Mouse (Mus musculus) gastrocnemius, postnatal 4 days (tissue): ENCODE measurements around the gene Selenop. TPM values are rescaled to one million over a fixed set of nuclear protein-coding genes. Genes with fewer than 3 reads are reported as not detected.

Experiments
- DNase-seq, 2 experiments: peaks; one replicate each; pipeline ENCODE4 v3.0.0; 2021 to 2022; ENCODE audit warnings: low spot score in 2 of 2, mixed read lengths in 2 of 2
- total RNA-seq, 2 experiments: library from RNA; stranded (reverse); gene quantifications; 2 replicates each; pipeline ENCODE4 v1.2.3; 2021

Gene Selenop
- total RNA-seq, 2 experiments from 2014 or later, result 253 to 263 TPM

GRCm38 (mm10) chr15:3269996-3270645 is 1.8 kb downstream of the Selenop start:
- DNase-seq, result no peak

DNA sequence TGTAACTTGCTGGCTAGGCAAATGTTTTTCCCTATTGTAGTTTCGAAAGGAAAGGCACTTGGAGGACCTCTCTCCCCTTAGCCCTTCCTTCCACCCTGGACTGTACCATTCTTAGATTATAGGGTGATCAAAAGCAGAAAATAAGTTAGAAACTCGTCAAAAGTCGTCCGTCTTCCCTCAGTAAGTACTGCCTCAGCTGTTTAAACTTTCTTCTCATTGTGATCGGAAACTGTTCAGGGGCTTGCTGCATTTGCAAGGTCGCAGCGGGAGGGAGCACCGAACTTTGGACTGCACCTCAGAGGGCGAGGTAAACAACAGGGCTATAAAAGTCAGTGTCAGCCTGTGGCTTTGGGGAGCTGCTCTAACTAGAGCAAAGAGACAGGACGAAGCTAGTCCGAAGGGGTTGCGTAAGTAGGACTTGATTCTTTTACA is 2.3 kb downstream of the Selenop start:
- peak; percentile 53 to 75 for DNase-seq

DNA sequence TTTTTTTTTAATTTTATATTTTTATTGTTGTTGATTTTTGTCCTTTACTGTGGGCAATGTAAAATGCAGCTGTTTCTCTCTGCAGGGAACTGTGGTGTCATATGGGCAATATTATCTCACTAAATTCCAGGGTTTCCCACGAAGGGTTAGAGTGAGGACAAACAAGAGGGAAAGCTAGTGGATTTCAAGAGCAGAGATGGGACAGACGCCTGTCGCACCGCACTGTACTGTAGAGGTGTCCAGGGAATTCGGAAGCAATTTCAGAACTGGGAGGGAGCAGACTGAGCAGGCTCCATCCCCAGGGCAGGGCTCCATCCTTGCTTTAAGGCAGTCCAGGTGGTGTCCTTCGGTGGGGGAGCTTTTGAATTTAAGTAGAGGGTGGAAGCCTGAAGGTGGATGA is 2.9 kb downstream of the Selenop start:
- peak in 1 of 2 experiments; percentile 18 for DNase-seq

DNA sequence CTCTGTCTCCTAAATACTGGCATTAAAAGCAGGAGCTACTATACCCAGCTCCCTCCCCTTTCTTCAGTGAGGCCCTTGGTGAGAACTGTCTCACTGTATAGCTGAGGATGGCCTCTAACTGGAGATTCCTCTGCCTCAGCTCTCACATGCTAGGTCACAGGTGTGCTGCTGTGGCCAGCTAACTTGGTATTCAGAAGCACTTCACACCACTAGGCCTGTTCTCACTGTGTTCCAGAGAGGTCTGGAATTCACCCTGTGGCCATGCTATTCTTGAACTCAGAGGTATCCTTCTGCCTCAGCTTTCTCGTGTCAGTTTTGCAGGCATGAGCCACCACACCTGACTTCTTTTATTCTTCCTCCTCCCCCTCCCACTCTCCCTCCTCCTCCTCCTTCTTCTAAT is 4.8 kb downstream of the Selenop start:
- DNase-seq, result no peak

- DNase-seq, result no peak
These were observed 9.0 kb downstream of the Selenop start for GRCm38 (mm10) chr15:3277391-3277790.

DNA sequence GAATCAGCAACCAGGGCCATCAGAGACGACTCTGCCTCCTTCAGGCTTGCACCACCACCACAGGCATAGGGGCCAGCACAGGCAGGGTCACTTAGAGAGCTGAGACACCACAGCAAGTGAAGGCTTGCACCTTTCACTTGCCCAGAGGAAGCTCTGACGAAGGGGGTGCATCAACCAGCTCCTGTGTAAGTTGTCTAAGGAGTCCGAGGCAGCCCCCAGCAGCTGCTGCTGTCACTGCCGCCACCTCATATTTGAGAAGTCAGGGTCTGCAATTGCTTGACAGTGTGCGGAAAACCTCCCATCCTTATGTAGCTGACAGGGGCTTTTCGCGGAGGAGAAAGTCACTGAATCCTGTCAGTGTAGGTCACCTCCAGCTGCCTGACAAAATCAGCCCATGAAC is 10.9 kb downstream of the Selenop start:
- no peak for DNase-seq

DNA sequence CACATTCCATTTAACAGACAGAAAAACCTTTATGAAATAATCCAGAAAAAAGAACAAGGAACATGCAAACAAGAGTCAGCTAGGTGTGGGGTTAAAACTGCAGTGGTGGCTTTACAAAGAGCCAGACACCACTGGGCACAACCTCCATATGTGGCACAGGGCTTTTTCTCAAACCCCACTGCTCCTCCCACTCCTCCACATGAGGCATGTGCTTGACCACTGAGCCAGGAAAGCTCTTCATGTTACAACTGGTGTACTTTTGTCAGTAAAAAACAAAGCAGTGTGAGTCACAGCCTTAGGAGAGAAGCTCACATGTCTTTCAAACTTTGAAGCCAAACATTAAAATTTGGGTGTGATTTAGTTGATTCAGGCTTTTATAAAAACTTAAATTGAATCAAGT is 12.9 kb downstream of the Selenop start:
- DNase-seq, result no peak

- no peak for DNase-seq
These were observed 13.4 kb downstream of the Selenop start for GRCm38 (mm10) chr15:3281737-3282136.

DNA sequence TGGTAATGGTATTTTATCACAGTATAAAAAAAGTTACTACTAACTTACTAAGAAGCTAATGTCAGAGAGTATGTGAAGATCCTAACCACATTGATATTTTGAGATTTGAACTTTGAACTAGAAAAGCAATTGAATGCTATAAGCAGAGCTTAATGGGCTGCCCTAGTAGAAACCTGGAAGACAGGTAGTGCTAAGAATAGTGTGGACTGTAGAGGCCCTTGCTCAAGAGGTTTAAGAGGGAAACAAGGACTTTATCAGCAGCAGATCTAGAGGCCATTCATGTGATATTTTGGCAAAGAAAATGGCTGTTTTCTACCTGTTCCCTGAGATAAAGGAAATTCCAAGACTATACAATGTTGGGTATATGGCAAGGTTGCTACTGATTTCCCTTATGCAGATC is 17.7 kb downstream of the Selenop start:
- DNase-seq, result no peak

DNA sequence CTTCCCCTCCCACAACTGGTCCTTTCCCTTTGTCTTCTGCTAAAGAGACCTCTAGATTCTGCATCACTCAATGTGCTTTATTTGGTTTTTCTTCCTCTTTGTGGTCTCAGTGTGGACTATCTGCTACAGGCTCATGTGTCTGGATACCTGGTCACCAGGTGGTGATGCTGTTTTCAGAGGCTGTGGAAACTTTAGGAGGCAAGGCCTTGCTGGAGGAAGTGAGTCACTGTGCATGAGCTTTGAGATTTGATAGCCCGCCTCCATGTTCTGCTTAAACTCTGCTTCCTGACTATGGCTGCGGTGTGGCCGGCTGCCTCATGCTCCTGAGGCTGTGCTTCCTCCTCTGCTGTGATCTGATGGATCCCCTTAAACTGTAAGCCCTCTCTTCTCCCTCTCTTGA is 22.1 kb downstream of the Selenop start:
- DNase-seq, result no peak

DNA sequence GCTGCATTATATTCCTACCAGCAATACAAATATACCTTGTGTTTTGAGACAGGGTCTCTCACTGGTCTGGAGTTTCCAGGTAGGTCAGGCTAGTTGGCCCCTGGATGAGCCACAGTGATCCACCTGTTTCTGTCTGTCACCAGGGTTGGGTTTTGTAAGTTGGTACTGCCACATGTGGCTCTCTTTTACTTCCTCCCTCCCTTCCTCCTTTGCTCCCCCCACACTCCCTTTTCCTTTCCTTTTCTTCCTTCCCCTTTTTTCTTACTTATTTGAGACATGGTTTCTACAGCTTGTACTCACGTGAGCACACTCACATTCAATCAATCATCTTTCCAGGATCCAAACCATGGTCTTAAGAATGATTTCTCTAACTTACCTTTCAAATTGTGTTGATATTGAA is 25.1 kb downstream of the Selenop start:
- DNase-seq, result no peak

GRCm38 (mm10) chr15:3295986-3296385 is 27.6 kb downstream of the Selenop start:
- no peak for DNase-seq

DNA sequence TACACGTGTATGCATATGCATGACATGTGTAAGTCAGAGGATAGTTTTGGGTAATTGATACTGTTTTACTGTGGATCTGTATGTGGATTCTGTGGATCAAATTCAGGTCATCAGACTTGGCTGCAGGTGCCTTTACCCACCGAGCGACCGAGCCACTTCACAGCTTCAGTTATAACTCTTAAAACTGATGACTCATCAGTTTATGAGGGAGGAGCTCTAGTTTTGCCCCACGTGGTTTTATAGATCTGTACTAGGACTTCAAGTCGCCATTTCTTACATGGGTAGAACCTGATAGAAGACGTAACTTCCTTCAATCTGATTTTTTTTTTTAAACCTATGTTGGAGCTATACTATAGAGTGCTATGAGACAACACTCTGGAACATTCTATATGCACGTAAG is 29.3 kb downstream of the Selenop start:
- no peak for DNase-seq

- no peak for DNase-seq
These were observed 32.2 kb downstream of the Selenop start for GRCm38 (mm10) chr15:3300361-3301100.

GRCm38 (mm10) chr15:3303426-3303825 is 35.1 kb downstream of the Selenop start, which contains the start of gene Ccdc152:
Gene Ccdc152, minus strand, starts transcription at chr15:3303526.
- DNase-seq, result no peak

DNA sequence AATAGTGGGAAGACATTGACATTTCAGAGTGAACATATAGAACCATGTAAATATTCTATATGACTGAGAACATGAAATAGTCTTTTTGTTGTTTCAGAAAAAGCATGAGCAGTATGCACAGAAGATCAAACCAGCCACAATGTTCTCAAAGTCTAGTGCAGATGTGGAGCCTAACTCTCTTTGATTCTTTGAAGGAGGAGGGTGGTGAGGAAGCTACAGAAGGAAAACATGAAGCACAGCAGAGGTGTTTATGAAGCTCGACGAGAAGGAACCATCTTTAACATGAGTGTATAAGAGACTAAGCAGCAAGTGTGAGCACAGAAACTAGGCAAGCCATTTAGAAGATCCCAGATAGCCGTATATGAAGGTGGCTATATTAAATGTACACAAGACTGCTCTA is 41.5 kb downstream of the Selenop start:
- no peak for DNase-seq

GRCm38 (mm10) chr15:3312937-3313336 is 44.6 kb downstream of the Selenop start:
- DNase-seq, result peak in 1 of 2 experiments; percentile 18

GRCm38 (mm10) chr15:3316617-3317016 is 48.3 kb downstream of the Selenop start:
- no peak for DNase-seq

DNA sequence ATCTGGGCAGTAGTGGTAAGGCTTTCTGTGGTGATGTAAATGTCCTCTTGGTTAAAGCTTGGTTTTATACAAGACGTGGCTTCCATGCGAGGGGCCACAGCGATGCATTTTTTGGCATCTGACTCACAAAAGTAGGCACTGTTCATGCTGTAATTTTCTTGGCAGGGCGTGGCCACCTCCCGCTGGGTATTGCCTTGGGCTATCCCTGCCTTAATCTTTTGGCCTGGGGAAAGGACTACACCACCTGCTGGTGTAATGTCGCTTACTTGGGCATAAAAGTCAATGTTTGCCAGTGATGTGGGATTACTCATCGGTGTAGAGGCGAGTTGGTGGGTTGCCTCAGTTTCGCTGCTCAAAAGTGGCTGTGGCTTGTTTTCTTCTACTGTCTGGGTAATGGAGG is 51.6 kb downstream of the Selenop start:
- DNase-seq, result no peak

- no peak for DNase-seq
These were observed 54.7 kb downstream of the Selenop start for GRCm38 (mm10) chr15:3323041-3323440.
